Mouse (Mus musculus): Measurements from ENCODE around the gene Nom1. TPM values are rescaled to one million over a fixed set of nuclear protein-coding genes. Genes with fewer than 3 reads are reported as not detected.

Gene Nom1
- polyA plus RNA-seq, 1 experiment from 2014 or later = 14.6 TPM

DNA sequence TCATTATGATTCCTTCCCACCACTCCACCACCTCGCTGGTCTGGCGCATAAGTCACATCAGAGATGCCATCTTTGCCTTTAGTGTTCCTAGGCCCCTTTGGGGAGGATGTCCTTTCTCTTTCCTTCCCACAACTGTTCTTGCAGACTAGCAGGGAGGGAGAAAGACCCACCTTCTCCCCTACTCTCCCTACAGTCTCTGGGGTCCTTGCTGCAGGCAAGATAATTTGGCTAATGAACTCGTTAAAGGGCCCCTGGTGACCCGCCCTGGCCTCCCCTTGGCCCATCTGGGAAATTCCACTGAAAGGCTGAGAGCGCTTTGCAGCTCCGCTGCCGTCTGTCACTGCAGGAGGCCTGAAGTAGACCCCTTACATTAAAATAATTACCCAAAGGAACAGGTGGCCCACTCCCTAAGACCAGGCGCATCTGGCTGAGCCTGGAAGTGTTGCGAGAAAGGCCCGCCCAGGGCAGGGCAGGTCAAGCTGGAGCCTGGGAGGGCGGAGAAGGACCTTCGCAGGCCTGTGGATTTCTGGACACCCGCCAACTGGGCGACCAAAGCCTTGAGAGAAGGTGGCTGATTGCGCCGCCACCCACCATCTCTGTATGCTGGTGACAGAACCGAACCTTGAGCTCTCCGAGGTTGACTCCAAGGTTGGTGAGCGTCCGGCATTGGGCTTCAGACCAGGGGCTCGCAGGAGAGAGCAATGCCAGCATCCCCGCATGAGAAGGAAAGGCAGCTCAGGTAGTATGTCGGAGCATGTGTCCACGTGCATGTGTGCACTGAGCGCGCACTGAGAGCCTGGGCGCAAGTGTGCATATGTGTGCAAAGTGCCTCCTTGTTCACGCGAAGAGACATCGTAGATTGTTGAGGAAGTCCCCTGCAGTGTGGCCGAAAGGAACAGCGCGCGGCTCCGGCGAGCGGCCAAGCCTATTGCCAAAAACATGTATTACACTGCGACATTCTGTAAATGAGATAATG, 50.8 kb downstream of the Nom1 start:
- Histone ChIP-seq H3K4me2 (peak overlapping the region; percentile 38; the same call in 1 of the 2 replicates), H3K4me3 (peak overlapping the region; percentile 14; the same call in 1 of the 2 replicates), H3K4me1 (replicated peaks) (peaks cover 6% of the 10 kb centered on the region)

GRCm38 (mm10) chr5:29485941-29486320, 51.5 kb downstream of the Nom1 start:
- no peak overlapping the region for H3K9ac ChIP-seq
- H3K4me1 ChIP-seq (replicated peaks) = peaks cover 6% of the 10 kb centered on the region
- H3K36me3 ChIP-seq = no peaks in the 10 kb centered on the region
- H3K4me2 ChIP-seq = peak overlapping the region; percentile 38; the same call in 1 of the 2 replicates
- ATAC-seq (replicated peaks; ENCODE audit: insufficient number of reproducible peaks, insufficient read depth, low FRiP score, low read depth) = no peak
- H3K4me3 ChIP-seq = peak overlapping the region; percentile 14; the same call in 1 of the 2 replicates
- no peaks in the 10 kb centered on the region for H3K9me3 ChIP-seq (replicated peaks)
- WGBS = 6% methylated on average over 10 of the region's 10 CpGs
- peaks cover 95% of the 10 kb centered on the region for H3K27me3 ChIP-seq
- no peak overlapping the region for H3K27ac ChIP-seq

More for the DNA sequence above, 50.8 kb downstream of the Nom1 start:
- no peaks in the 10 kb centered on the region for H3K36me3 ChIP-seq
- H3K27ac ChIP-seq = no peak overlapping the region
- H3K9ac ChIP-seq = no peak overlapping the region
- no peak for ATAC-seq (replicated peaks; ENCODE audit: insufficient number of reproducible peaks, insufficient read depth, low FRiP score, low read depth)
- 3% methylated on average over 38 of the region's 38 CpGs for WGBS
- H3K27me3 ChIP-seq = peaks cover 96% of the 10 kb centered on the region
- no peaks in the 10 kb centered on the region for H3K9me3 ChIP-seq (replicated peaks)

- Histone ChIP-seq H3K27ac (no peak overlapping the region), H3K27me3 (peaks cover 89% of the 10 kb centered on the region), H3K4me1 (replicated peaks) (peaks cover 6% of the 10 kb centered on the region), H3K4me3 (no peak overlapping the region), H3K9ac (no peak overlapping the region), H3K9me3 (replicated peaks) (no peaks in the 10 kb centered on the region), H3K4me2 (no peak overlapping the region), H3K36me3 (no peaks in the 10 kb centered on the region)
- WGBS = 27% methylated on average over 13 of the region's 13 CpGs
- no peak for ATAC-seq (replicated peaks; ENCODE audit: insufficient number of reproducible peaks, insufficient read depth, low FRiP score, low read depth)
Observed at GRCm38 (mm10) chr5:29487321-29487720, 52.9 kb downstream of the Nom1 start.

GRCm38 (mm10) chr5:29507013-29507412, 72.5 kb downstream of the Nom1 start:
- Histone ChIP-seq H3K4me3 (no peak overlapping the region), H3K27ac (no peak overlapping the region), H3K9ac (no peak overlapping the region), H3K27me3 (no peaks in the 10 kb centered on the region), H3K4me2 (no peak overlapping the region), H3K36me3 (no peaks in the 10 kb centered on the region), H3K9me3 (replicated peaks) (no peaks in the 10 kb centered on the region), H3K4me1 (replicated peaks) (peaks cover 6% of the 10 kb centered on the region)
- WGBS = 24% methylated on average over 3 of the region's 3 CpGs
- ATAC-seq (replicated peaks; ENCODE audit: insufficient number of reproducible peaks, insufficient read depth, low FRiP score, low read depth) = no peak; the same call in 1 of the 2 replicates

Other genes starting within 250 kb of the Nom1 start
- 1.2 and 1.5 TPM in 2 replicates for gene Rnf32, start 238.7 kb upstream of the Nom1 start, polyA plus RNA-seq (2015; fragmentation: Nextera tagmentation; extraction: Ambion mirVana)
- 14.5 and 18.0 TPM in 2 replicates for gene Lmbr1, start 56.3 kb upstream of the Nom1 start, polyA plus RNA-seq (2015; fragmentation: Nextera tagmentation; extraction: Ambion mirVana)
- not detected in 2 replicates for gene Mnx1, start 43.8 kb downstream of the Nom1 start, polyA plus RNA-seq (2015; fragmentation: Nextera tagmentation; extraction: Ambion mirVana)
- gene Ube3c, start 134.6 kb downstream of the Nom1 start, polyA plus RNA-seq (2015; fragmentation: Nextera tagmentation; extraction: Ambion mirVana) = 19.6 and 22.2 TPM in 2 replicates

Measured in heart, embryonic 15.5 days (tissue).